Mouse (Mus musculus): ENCODE data around the gene Ldhal6b. TPM values are rescaled to one million over a fixed set of nuclear protein-coding genes. Genes with fewer than 3 reads are reported as not detected.
"Not testable (repeated sequence)": the region's sequence is repeated elsewhere in the genome, so short reads cannot be mapped to it uniquely, and the experiment has no call there.

Gene Ldhal6b
- 1 to 10 TPM; 1.2 to 1.8 (median 1.6) TPM for total RNA-seq (2022)

GRCm38 (mm10) chr17:5418545-5418944, at the start of gene Ldhal6b:
Ldhal6b (minus strand) TSS chr17:5418767.
- no peak for DNase-seq (ENCODE audit: low spot score in 2 of 2)

GRCm38 (mm10) chr17:5467177-5467576, 48.6 kb upstream of the Ldhal6b start:
- no peak for DNase-seq (ENCODE audit: low spot score in 2 of 2)

- no peak for DNase-seq (ENCODE audit: low spot score in 2 of 2)
These were observed 48.2 kb upstream of the Ldhal6b start for GRCm38 (mm10) chr17:5466736-5467135.

GRCm38 (mm10) chr17:5463912-5464311, 45.3 kb upstream of the Ldhal6b start:
- DNase-seq (ENCODE audit: low spot score in 2 of 2), result no peak

GRCm38 (mm10) chr17:5453657-5454056, 35.1 kb upstream of the Ldhal6b start:
- DNase-seq (ENCODE audit: low spot score in 2 of 2), result no peak

GRCm38 (mm10) chr17:5443751-5444150, 25.2 kb upstream of the Ldhal6b start:
- no peak for DNase-seq (ENCODE audit: low spot score in 2 of 2)

GRCm38 (mm10) chr17:5443260-5443659, 24.7 kb upstream of the Ldhal6b start:
- no peak for DNase-seq (ENCODE audit: low spot score in 2 of 2)

- DNase-seq (ENCODE audit: low spot score in 2 of 2), result not testable (repeated sequence)
These were observed 23.8 kb upstream of the Ldhal6b start for GRCm38 (mm10) chr17:5442403-5442802.

GRCm38 (mm10) chr17:5440159-5440971, 21.8 kb upstream of the Ldhal6b start, which contains the start of gene Tmem242:
Tmem242 (minus strand) TSS chr17:5440259.
- peak; percentile 70 to 94 for DNase-seq (ENCODE audit: low spot score in 2 of 2)

GRCm38 (mm10) chr17:5439831-5440158, 21.2 kb upstream of the Ldhal6b start:
- DNase-seq (ENCODE audit: low spot score in 2 of 2), result no peak

- no peak for DNase-seq (ENCODE audit: low spot score in 2 of 2)
These were observed 11.2 kb upstream of the Ldhal6b start for GRCm38 (mm10) chr17:5429772-5430133.

GRCm38 (mm10) chr17:5429090-5429771, 10.7 kb upstream of the Ldhal6b start:
- DNase-seq (ENCODE audit: low spot score in 2 of 2), result peak; percentile 73 to 79

- no peak for DNase-seq (ENCODE audit: low spot score in 2 of 2)
These were observed 6.6 kb upstream of the Ldhal6b start for GRCm38 (mm10) chr17:5425204-5425603.

GRCm38 (mm10) chr17:5424156-5424555, 5.6 kb upstream of the Ldhal6b start:
- DNase-seq (ENCODE audit: low spot score in 2 of 2), result no peak

- no peak for DNase-seq (ENCODE audit: low spot score in 2 of 2)
These were observed 3.3 kb upstream of the Ldhal6b start for GRCm38 (mm10) chr17:5421835-5422234.

GRCm38 (mm10) chr17:5419771-5420518, 1.4 kb upstream of the Ldhal6b start:
- DNase-seq (ENCODE audit: low spot score in 2 of 2), result no peak

GRCm38 (mm10) chr17:5419056-5419455, 489 bp upstream of the Ldhal6b start:
- no peak for DNase-seq (ENCODE audit: low spot score in 2 of 2)

- DNase-seq (ENCODE audit: low spot score in 2 of 2), result no peak
These were observed 2.0 kb downstream of the Ldhal6b start for GRCm38 (mm10) chr17:5416518-5416917.

GRCm38 (mm10) chr17:5414041-5414440, 4.5 kb downstream of the Ldhal6b start:
- no peak for DNase-seq (ENCODE audit: low spot score in 2 of 2)

GRCm38 (mm10) chr17:5413350-5413749, 5.2 kb downstream of the Ldhal6b start:
- no peak for DNase-seq (ENCODE audit: low spot score in 2 of 2)

- no peak for DNase-seq (ENCODE audit: low spot score in 2 of 2)
These were observed 5.8 kb downstream of the Ldhal6b start for GRCm38 (mm10) chr17:5412740-5413139.

GRCm38 (mm10) chr17:5412301-5412700, 6.3 kb downstream of the Ldhal6b start:
- no peak for DNase-seq (ENCODE audit: low spot score in 2 of 2)

Data from left cerebral cortex, adult 8-10 months (tissue).